Mouse (Mus musculus) olfactory bulb, adult 2 months (tissue): ENCODE data around the gene Vmn2r110.

Experiments used
- CTCF ChIP-seq: fragments of 200-500 bp; IDR thresholded peaks from 2 replicates; pipeline ENCODE4 v1.5.1; 2012; ENCODE audit warnings: low read depth, mild to moderate bottlenecking, low read length, moderate library complexity; ENCODE audit not compliant: insufficient read depth
- POLR2A ChIP-seq: fragments of 200-500 bp; IDR thresholded peaks from 2 replicates; pipeline ENCODE4 v1.6.1; 2012; ENCODE audit warnings: mild to moderate bottlenecking, low read depth, low read length, moderate library complexity; ENCODE audit not compliant: insufficient read depth

- TF ChIP-seq CTCF (no peak), POLR2A (no peak)
Observed at GRCm38 (mm10) chr17:20624777-20625176, 28.6 kb upstream of the Vmn2r110 start, which contains the start of gene Fpr-rs3.
